Mouse (Mus musculus) fat pad, adult 2 months (tissue): Measurements from ENCODE around the gene Cma1.
"Not testable (repeated sequence)": the region's sequence is repeated elsewhere in the genome, so short reads cannot be mapped to it uniquely, and the experiment has no call there.

ENCODE experiments used
- DNase-seq: peaks from one replicate; pipeline ENCODE4 v3.0.0-alpha.2; 2011; ENCODE audit warnings: low read depth, low spot score; ENCODE audit errors: extremely low read depth

The Cma1 gene

DNA sequence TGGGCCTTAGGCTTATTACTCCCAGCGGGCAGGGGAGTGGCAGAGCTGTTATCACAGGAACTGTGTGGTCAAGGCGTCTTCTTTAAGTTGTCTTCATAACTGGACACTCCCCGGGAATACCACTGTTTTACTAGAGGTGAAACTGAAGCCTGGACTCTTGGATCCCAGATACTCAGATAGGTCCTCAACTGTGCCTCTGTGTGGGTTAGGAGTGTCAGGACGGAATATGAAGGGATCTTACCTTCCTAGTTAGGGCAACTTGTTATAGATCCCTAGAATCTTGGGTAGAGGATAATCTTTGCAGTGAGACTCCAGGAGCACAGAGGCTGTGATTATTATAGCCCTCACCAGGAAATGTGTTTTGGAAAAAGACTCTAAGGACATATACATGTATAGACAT, at the start of gene Cma1:
Gene Cma1 (minus strand): TSS at position 101 of the 400 bp plus-strand sequence.
- DNase-seq, result no peak

GRCm38 (mm10) chr14:55987464-55987863, 43.0 kb upstream of the Cma1 start:
- not testable (repeated sequence) for DNase-seq

GRCm38 (mm10) chr14:55963900-55964299, 19.4 kb upstream of the Cma1 start:
- DNase-seq, result not testable (repeated sequence)

- no peak for DNase-seq
These were observed 18.8 kb upstream of the Cma1 start for GRCm38 (mm10) chr14:55963263-55963662.

- DNase-seq, result no peak
These were observed 6.0 kb upstream of the Cma1 start, which contains the start of gene Cma2 for GRCm38 (mm10) chr14:55950346-55951030. Gene Cma2, plus strand, starts transcription at chr14:55950980.

GRCm38 (mm10) chr14:55946269-55946969, 1.9 kb upstream of the Cma1 start:
- DNase-seq, result no peak

- no peak for DNase-seq
These were observed 874 bp downstream of the Cma1 start for GRCm38 (mm10) chr14:55943601-55944000.

GRCm38 (mm10) chr14:55940070-55940800, 4.2 kb downstream of the Cma1 start:
- no peak for DNase-seq

GRCm38 (mm10) chr14:55933586-55933985, 10.9 kb downstream of the Cma1 start:
- no peak for DNase-seq

- DNase-seq, result no peak
These were observed 15.0 kb downstream of the Cma1 start for GRCm38 (mm10) chr14:55929263-55929997.

DNA sequence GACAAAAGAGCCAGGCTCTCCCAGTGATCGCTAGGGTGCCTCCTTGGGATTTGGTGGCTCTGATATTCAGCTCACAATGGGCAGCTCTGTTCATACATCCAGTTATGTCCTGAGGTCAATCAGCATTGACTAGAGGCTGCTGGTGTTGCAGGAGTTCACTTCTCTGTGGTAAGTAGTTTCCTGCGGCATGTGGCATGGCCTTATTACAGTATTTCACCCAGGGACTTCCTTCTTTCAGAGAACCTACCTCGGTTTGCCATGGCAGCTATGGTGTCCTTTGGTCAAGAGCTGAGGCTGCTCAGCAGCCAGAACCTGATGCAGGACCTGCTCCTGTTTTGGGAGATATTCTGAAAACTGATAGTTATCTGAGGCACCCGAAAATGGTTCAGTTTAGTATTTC, 17.6 kb downstream of the Cma1 start:
- no peak for DNase-seq

GRCm38 (mm10) chr14:55922475-55923232, 21.8 kb downstream of the Cma1 start:
- no peak for DNase-seq

DNA sequence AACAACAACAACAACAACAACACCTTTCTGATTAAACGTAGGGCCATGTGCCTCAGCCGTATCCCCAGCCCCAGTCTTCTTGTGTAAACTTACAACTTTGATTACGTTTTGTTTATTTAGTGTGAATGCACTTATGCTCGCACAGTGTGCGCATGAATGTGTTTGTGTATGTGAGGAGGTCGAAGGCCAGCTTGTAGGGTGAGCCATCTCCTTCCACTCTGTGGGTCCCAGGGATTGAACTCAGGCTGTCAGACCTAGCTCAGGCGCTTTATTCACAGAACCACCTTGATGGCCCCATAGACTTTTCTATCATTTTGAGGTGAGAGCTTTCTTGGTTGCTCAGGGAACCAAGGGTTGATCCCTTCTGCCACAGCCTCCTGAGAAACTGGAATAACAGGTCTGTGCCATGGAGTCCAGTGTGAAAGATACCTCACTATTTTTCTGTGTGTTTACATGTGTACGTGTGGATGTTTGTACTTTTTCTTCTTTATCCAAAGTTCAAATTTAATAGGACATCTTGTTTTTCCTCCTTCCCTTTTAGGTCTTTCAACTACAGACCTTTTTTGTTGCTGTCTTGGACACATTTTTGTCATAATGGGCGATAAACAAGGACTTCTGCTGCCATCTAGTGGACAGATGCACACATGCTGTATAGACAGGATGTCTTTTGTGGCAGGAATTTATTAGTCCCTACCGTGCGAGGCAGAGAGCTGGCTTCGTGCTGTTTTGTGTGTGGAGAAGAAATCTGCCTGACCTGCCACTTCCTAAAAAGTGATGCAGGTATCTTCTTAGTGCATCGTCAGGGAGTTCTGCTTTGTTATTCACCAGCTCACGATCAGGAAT, 26.0 kb downstream of the Cma1 start:
- no peak for DNase-seq

DNA sequence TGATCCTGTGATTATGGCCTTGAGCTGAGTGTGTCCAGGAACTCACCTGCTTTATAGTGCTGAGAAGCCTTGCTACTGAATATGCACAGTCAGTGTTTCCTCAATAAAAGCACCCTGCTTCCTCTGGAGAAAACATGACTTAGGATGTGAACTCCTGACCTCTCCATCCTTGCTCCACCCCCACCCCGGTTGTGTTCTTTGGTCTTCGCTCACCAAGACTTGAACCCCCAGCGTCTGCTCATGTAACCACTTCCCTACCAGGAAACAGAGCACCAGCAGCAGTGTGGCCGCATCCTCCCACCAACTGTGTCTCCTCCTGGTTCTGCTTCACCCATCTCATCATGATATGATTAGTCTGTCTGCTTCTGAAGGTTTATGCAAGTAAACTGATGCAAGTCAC, 31.1 kb downstream of the Cma1 start:
- no peak for DNase-seq

GRCm38 (mm10) chr14:55905518-55905917, 39.0 kb downstream of the Cma1 start:
- DNase-seq, result no peak

DNA sequence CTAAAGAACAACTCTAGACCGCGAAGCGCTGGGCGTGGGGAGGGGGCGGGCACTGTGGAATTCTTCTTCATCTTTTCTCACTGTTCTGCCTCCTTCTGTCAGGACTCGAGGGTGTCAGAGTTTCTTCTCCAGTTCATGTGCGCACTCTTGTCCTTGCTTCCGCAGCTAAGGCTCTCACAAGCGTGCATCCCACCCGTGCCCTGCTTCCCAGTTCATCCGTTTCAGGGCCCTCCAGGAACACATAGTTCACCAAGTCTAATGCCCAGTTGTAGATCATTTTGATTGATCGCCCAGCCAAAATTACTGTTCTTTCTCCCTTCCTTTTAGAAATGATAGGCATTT, 44.1 kb downstream of the Cma1 start:
- DNase-seq, result no peak

DNA sequence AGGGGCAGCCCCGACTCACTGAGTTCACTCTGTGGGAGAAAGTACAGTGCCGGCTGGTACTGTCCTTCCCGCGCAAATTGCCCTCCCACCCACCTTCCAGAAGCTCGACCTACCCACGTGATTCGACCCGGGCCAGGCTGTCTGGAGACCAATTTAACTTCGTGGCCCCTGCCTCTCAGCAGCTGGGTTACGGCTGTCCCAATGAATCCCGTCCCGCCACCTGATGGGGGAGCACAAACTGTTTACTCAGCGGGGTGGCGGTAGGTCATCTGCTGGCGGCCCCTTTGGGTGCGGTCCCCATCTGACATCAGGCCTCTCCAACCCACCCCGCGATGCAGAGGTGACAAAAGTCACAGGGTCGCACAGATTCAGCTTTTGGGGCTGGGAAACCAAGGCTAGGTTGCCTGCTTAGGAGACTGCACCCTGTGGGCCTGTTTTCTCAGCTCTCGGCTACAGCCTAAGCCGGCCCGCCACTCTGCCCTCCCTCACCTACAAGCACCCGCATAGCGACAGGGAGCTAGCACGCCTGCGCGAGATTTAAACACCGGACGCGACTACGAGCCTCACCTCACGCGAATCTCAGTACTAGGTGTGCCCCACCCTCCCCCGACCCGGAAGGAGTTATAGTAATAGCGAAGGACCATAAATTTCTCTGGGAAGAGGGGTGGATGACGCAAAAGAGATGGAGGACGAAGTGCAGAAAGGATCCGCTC, 44.6 kb downstream of the Cma1 start, which contains the start of gene Sdr39u1:
Gene Sdr39u1 (minus strand): TSS at position 593 of the 713 bp plus-strand sequence.
- DNase-seq, result no peak

- DNase-seq, result no peak
These were observed 45.5 kb downstream of the Cma1 start for GRCm38 (mm10) chr14:55898947-55899346.

GRCm38 (mm10) chr14:55897671-55898070, 46.8 kb downstream of the Cma1 start:
- no peak for DNase-seq
